Mouse (Mus musculus) ovary, adult 2 months (tissue): ENCODE results near the gene Spata2. TPM values are rescaled to one million over a fixed set of nuclear protein-coding genes. Genes with fewer than 3 reads are reported as not detected.

Experiments used
- polyA plus RNA-seq: library from polyadenylated mRNA; depleted of rRNA; stranded (reverse); fragments of >200 nt; gene quantifications from 2 replicates; pipeline ENCODE4 v1.2.3, GENCODE M21; 2012; rRNA removed

Gene Spata2
- polyA plus RNA-seq: 32.3 and 38.4 TPM in 2 replicates

GRCm38 (mm10) chr2:167492713-167493636, at the start of gene Spata2:
Spata2 (minus strand) TSS chr2:167492887.

GRCm38 (mm10) chr2:167537476-167538297, 45.0 kb upstream of the Spata2 start, which contains the start of gene Snai1:
Snai1 (plus strand) TSS chr2:167538195.

DNA sequence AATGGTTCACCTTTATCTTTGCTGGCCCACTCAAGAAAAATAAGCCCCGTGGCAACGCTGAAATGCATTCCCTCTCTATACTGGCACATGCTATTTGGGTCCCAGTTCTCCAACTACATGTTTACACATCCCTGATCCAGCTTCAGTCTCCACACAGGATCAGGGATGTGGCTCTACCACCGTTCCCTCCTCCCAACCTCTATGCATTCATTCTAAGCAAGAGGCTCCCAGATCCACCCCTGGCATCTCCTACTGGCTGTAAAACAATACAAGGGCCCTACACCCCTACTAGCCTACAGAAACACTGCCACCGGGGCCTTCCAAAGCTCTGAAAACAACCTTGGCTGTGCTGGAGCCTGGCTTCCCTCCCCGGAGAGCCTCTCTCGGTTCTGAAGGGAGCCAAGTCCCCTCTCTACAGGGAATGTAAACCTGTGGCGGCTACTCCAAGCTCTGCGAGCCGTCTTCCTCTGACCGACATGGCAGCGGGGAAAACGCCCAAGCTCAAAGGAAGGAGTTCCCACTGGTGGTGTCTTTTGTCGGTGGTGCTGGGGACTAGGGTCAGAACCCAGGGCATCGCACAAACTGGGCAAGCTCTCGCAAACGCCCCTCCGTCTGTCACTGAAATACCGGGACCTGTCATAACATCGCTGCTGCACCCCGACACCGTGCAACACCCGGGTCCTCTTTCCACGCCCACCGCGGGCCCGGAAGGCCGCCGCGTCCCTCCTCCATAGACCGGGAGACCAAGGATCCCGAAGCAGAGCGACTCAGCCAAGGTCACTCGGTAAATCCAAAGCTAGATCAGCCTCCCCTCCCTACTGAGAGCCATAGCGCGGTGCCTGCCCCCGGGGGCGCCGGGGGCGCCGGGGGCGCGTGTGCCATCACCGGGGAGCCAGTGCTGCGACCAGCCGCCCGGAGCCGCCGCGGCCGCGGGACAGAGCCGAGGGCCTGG, 654 bp downstream of the Spata2 start, which contains the start of gene Rnf114:
Rnf114 (plus strand) TSS at position 889 of the 952 bp plus-strand sequence.

Other genes with a start within 250 kb of the Spata2 start
- 23.6 and 27.9 TPM in 2 replicates for gene B4galt5, start 143.7 kb downstream of the Spata2 start, polyA plus RNA-seq
- 46.3 and 47.4 TPM in 2 replicates for gene Slc9a8, start 71.2 kb downstream of the Spata2 start, polyA plus RNA-seq
- gene Rnf114, start 242 bp downstream of the Spata2 start, polyA plus RNA-seq: 77.5 and 96.8 TPM in 2 replicates
- 57.7 and 77.1 TPM in 2 replicates for gene Snai1, start 45.3 kb upstream of the Spata2 start, polyA plus RNA-seq
- 89.5 and 105 TPM in 2 replicates for gene Ube2v1, start 139.2 kb upstream of the Spata2 start, polyA plus RNA-seq
- gene Gm20431, start 168.6 kb upstream of the Spata2 start, polyA plus RNA-seq: 3.5 and 8.4 TPM in 2 replicates
- 1,050 and 1,353 TPM in 2 replicates for gene Cebpb, start 196.0 kb upstream of the Spata2 start, polyA plus RNA-seq
- 117 and 125 TPM in 2 replicates for gene Tmem189, start 196.9 kb upstream of the Spata2 start, polyA plus RNA-seq